Mouse (Mus musculus): ENCODE measurements around the gene Ehd1.
"Not testable (repeated sequence)": the region's sequence is repeated elsewhere in the genome, so short reads cannot be mapped to it uniquely, and the experiment has no call there.

Gene Ehd1

GRCm38 (mm10) chr19:6281122-6282020, 4.8 kb downstream of the Ehd1 start:
- no peak for DNase-seq

DNA sequence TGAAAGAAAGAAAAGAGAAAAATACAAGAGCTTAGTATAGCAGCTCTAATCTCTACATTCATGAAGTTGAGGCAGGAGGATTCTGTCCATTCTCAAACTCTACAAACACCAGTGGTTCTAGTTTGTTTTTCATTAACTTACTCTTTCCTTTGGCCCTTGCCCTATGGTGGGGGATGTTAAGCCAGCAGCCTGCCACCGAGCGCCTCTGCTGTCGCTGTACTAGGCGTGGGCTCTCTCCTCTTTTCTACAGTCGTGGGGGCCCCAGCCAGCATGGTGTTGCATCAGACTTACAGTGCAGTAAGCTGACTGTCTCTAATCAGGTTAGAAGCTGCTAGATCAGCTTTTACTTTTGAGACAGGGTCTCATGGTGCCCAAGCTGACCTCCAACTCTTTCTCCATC, 6.5 kb downstream of the Ehd1 start:
- DNase-seq, result no peak

- DNase-seq, result no peak
Measured at GRCm38 (mm10) chr19:6284502-6284901, 8.0 kb downstream of the Ehd1 start.

GRCm38 (mm10) chr19:6285226-6285625, 8.7 kb downstream of the Ehd1 start:
- no peak for DNase-seq

- DNase-seq, result no peak
Measured at GRCm38 (mm10) chr19:6285632-6286433, 9.3 kb downstream of the Ehd1 start.

DNA sequence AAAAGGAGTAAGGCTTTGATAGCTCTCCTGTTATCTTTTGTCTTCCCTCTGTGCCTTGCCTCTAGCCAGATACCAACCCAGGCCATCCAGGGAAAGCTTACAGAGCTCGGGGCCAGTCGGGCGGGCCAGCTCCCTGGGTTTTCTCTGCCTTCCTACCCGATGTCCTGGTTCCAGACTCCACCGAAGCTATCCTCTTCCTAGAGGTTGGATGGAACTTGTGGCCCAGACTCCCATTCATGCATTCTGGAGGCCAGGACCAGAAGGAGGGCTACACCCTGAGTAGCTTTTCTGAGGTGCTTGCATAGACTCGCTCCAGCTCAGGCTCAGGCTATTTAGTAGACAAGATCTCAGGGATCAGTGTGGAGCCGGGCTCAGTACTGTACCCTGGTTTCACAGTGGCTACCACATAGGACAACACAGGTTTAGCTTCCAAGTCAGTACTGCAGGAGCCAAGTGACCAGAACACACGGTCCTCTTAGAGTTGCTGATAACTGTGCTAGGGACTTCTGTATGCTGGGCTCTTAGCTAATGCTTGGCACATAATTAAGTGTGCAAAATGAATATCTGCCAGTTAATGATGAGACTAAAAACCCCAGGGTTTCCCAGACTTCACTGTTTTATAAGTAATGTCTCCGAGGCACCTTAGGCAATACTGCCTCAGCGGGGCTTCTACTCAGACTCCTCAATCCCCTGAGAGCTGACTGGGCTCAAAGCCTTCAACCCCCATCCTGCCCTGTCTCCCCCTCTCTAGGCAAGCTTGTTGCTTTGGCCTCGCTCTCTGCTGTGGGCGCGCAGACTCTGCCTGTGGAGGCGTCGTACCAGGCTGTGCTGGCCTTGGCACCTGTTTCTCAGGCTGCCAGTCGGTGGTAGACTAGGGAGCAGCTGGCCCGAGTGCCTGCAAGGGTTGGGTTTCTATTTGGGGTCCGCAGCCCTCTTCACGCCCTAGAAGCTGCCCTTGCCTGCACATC, 10.2 kb downstream of the Ehd1 start:
- no peak for DNase-seq

DNA sequence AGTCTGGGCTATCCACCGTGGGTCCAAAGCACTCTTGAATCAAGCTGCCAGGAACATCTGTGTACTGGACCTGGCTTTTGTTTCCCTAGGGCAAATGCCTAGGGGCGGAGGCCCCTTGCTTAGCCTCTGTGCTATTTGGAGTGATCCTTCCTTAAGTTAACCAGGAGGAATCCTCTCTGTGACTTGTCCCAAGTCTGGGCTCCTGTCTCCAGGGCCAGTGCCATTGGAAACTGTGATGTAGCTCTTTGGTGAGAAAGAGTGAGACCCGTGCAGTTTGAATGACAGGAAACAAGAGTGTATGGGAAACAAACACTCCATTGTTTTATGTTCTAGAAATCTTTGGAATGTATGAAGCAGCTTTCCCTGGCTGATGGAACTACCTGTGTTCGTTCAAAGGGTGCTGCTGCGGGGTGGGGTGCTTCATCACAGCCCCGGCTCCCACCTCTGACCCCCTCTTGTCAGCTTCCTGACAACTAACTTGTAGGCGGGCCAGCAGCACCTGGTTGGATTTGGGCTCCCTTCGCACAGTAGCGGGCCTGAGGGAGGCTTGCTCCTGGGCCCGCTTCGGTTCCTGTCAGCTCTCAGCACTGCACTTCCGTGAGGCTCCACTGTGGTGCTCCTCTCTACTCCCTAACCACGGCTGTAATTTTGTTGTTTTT, 11.8 kb downstream of the Ehd1 start:
- no peak for DNase-seq

DNA sequence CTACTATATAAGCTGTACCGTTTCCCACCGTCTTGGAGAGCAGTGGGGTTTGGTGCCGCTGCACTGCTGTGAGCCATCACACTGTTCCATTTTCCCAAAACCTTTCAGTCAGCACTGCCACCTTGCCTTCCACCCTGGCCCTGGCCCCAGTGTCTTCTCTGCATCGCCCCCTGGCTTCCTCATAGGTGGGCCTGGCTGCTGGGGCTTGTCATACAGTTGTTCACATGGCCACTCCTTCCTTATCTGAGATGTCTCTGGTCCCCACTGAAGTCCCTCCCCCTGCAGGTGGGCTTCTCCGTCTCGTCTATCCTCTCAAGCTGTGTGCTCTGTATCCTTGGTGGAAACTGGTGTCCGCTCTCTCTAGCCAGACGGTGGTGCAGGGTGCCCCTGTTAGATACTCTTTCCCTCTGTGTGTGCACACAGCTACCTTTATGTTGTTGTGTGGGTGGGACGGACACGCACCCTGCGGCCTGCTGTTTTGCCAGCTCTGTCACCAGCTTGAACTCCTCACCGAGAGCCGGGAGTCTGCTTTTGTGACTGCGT, 13.2 kb downstream of the Ehd1 start:
- DNase-seq, result no peak

- DNase-seq, result not testable (repeated sequence)
Measured at GRCm38 (mm10) chr19:6290720-6291116, 14.2 kb downstream of the Ehd1 start.

GRCm38 (mm10) chr19:6291117-6291781, 14.7 kb downstream of the Ehd1 start:
- DNase-seq, result no peak

DNA sequence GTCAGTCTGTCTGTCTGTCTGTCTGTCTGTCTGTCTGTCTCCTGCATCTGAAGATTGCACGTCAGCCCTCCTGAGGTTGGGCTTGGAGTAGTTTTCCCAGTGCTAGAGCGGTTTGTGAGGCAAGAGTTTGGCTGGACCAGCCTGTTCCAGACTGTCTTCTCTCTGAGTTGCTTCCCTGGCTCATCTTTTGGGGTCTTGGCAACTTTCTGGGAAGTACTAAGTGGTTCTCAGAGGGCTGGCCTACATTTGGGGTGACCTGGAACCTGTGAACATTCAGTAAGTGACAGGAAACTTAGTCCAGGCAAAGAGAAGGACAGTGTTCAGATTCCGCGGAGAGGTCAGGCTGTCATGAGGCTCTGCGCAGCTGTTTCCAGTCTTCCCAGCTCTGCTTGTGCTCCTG, 15.7 kb downstream of the Ehd1 start:
- DNase-seq, result no peak

DNA sequence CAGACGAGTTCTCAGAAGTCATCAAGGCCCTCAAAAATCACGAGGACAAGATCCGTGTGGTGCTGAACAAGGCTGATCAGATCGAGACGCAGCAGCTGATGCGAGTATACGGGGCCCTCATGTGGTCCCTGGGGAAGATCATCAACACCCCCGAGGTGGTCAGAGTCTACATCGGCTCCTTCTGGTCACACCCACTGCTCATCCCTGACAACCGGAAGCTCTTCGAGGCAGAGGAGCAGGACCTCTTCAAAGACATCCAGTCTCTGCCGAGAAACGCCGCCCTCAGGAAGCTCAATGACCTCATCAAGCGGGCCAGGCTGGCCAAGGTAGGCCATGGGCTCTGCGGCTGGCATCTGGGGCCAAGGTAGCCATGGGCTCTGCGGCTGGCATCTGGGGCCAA, 17.8 kb downstream of the Ehd1 start:
- no peak for DNase-seq

GRCm38 (mm10) chr19:6296551-6297210, 20.2 kb downstream of the Ehd1 start:
- no peak for DNase-seq

GRCm38 (mm10) chr19:6297641-6298040, 21.1 kb downstream of the Ehd1 start:
- no peak for DNase-seq

DNA sequence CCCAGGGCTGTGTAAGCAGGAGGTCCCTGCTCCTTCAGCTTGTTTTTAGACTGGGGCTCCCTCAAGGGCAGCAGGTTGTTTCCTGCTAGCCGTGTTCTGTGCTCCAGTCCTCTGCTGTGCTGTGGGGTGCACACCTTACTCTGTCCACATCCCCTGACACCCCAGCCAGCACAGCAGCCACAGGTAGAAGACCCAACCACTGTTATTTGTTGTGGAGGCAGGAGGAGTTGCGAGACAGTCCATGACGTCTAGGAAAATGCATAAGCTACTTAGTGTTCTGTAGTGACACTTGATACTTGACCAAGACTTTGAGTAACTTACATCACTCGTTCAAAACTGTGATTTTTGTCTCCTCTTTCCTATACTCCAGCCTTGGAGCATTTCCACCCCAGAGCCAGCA, 22.5 kb downstream of the Ehd1 start:
- no peak for DNase-seq

- no peak for DNase-seq
Measured at GRCm38 (mm10) chr19:6299450-6300267, 23.1 kb downstream of the Ehd1 start.

DNA sequence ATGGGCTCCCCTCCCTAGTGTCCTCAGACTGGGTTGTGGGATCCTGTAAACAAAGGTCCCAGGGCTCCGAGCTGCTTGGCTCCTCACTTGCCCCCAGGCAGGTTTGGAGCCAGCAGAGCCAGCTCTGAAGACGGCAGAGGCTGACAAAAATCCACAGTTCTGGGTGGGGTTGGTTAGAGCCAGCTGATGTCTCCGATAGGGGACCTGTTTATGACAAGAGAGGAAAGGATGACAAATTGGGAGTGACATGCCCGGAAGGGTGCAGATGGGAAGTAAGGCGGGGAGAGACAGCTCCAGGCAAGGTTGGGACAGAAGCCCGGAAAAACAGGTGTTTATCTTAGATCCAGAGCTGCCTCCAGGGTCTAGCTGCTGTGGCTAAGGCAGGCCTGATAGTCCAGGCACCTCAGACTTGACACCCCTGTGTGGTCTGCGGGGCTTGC, 23.9 kb downstream of the Ehd1 start:
- DNase-seq, result no peak

DNA sequence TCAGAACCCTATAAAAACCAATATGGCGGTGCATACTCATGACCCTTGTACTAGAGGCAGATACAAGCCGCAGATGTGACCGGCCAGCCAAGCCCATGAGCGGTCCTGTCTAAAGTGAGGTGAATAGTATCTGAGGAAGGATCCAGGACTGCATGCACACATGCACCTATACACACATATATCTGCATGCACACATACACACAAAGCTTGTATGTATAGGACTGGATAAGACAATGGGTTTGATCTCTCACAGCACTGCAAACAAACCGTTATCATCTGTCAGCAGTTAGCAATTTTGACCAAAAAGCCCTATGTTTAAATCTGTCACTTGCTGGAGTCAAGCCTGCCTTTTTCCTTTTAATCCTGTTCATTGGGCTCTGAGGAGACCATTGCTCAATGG, 25.6 kb downstream of the Ehd1 start:
- DNase-seq, result no peak

DNA sequence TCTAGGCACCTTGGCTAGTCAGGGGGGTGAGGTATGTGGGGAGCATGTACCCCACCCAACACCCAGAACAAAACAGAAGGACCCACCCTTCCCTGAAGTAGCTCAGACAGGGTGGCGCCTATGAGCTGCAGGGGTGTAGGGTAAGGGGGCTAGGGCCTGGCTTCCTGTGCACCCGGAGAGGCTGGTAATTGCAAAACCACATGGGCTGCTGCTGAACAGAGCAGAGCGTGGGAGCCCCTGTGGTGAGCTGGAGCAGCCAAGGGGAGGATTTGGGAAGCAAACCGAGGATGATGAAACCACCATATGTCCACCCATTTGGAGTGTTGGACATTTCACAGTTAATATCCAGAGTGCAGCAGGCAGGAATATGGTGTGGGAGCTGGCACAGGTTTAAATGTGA, 26.0 kb downstream of the Ehd1 start:
- peak; percentile 43 for DNase-seq

GRCm38 (mm10) chr19:6303831-6304230, 27.3 kb downstream of the Ehd1 start:
- no peak for DNase-seq
